Mouse (Mus musculus) Muller cell, postnatal 12 days (primary cell): Measurements from ENCODE around the gene Sema6b.

Experiments used
- DNase-seq: peaks from one replicate; pipeline ENCODE4 v3.0.0-alpha.2; 2015; ENCODE audit errors: inconsistent ontology term

Sema6b gene

GRCm38 (mm10) chr17:56139858-56140595, at the start of gene Sema6b:
Gene Sema6b, minus strand, starts transcription at chr17:56140343.
- peak; percentile 51 for DNase-seq

GRCm38 (mm10) chr17:56185281-56186141, 45.4 kb upstream of the Sema6b start:
- peak; percentile 87 for DNase-seq

- DNase-seq, result peak; percentile 94
Measured at GRCm38 (mm10) chr17:56183658-56184103, 43.5 kb upstream of the Sema6b start, which contains the start of gene Mydgf. Gene Mydgf, minus strand, starts transcription at chr17:56183920.

- peak; percentile 31 for DNase-seq
Measured at GRCm38 (mm10) chr17:56182975-56183657, 43.0 kb upstream of the Sema6b start.

GRCm38 (mm10) chr17:56175416-56175815, 35.3 kb upstream of the Sema6b start:
- DNase-seq, result no peak

- no peak for DNase-seq
Measured at GRCm38 (mm10) chr17:56173401-56174046, 33.4 kb upstream of the Sema6b start.

- no peak for DNase-seq
Measured at GRCm38 (mm10) chr17:56171881-56172280, 31.7 kb upstream of the Sema6b start.

- DNase-seq, result no peak
Measured at GRCm38 (mm10) chr17:56171456-56171855, 31.3 kb upstream of the Sema6b start.

GRCm38 (mm10) chr17:56170636-56171035, 30.5 kb upstream of the Sema6b start:
- DNase-seq, result no peak

GRCm38 (mm10) chr17:56169830-56170229, 29.7 kb upstream of the Sema6b start:
- DNase-seq, result no peak

- DNase-seq, result no peak
Measured at GRCm38 (mm10) chr17:56165671-56166070, 25.5 kb upstream of the Sema6b start.

GRCm38 (mm10) chr17:56164510-56164909, 24.4 kb upstream of the Sema6b start:
- DNase-seq, result no peak

GRCm38 (mm10) chr17:56163523-56164102, 23.5 kb upstream of the Sema6b start:
- no peak for DNase-seq

GRCm38 (mm10) chr17:56162231-56162774, 22.2 kb upstream of the Sema6b start, which contains the start of gene Tnfaip8l1:
Gene Tnfaip8l1, plus strand, starts transcription at chr17:56162477.
- peak; percentile 97 for DNase-seq

- DNase-seq, result peak; percentile 72
Measured at GRCm38 (mm10) chr17:56159729-56160128, 19.6 kb upstream of the Sema6b start.

- DNase-seq, result peak; percentile 88
Measured at GRCm38 (mm10) chr17:56153643-56154042, 13.5 kb upstream of the Sema6b start.

- DNase-seq, result no peak
Measured at GRCm38 (mm10) chr17:56149897-56150296, 9.8 kb upstream of the Sema6b start.

GRCm38 (mm10) chr17:56148790-56149618, 8.9 kb upstream of the Sema6b start:
- DNase-seq, result no peak

GRCm38 (mm10) chr17:56148280-56148679, 8.1 kb upstream of the Sema6b start:
- no peak for DNase-seq

- DNase-seq, result no peak
Measured at GRCm38 (mm10) chr17:56147420-56147819, 7.3 kb upstream of the Sema6b start.
